Mouse (Mus musculus) lung, embryonic 14.5 days (tissue): Measurements from ENCODE around the gene Colec11. TPM values are rescaled to one million over a fixed set of nuclear protein-coding genes. Genes with fewer than 3 reads are reported as not detected.
A peak's percentile ranks its signal among the peaks of the same experiment; 100 is the strongest.

Source experiments
- ATAC-seq: fragments of 200-750 bp; cut with Nextera tagmentation; 2 replicates; pipeline ENCODE4 v1.8.0; 2017; ENCODE audit warnings: mild to moderate bottlenecking, moderate TSS enrichment, moderate library complexity; ENCODE audit not compliant: insufficient read depth
- DNase-seq: peaks from one replicate; pipeline ENCODE4 v3.0.0-alpha.2; 2015
- H3K27ac ChIP-seq: fragments of 300-500 bp; sonication (generic); 2 replicates; pipeline ENCODE4 v1.5.1; 2014; ENCODE audit warnings: low read depth, mild to moderate bottlenecking, moderate library complexity
- H3K27me3 ChIP-seq: fragments of 300-500 bp; sonication (generic); 2 replicates; pipeline ENCODE4 v1.6.1; 2014; ENCODE audit warnings: low read length, control low read depth; ENCODE audit not compliant: insufficient read depth
- H3K36me3 ChIP-seq: fragments of 300-500 bp; sonication (generic); 2 replicates; pipeline ENCODE4 v1.6.1; 2014; ENCODE audit warnings: control low read depth; ENCODE audit not compliant: insufficient read depth
- H3K4me1 ChIP-seq: fragments of 300-500 bp; sonication (generic); 2 replicates; pipeline ENCODE4 v1.6.1; 2014; ENCODE audit warnings: antibody characterized with exemption, control low read depth; ENCODE audit not compliant: insufficient read depth
- H3K4me2 ChIP-seq: fragments of 300-500 bp; sonication (generic); 2 replicates; pipeline ENCODE4 v1.6.1; 2014; ENCODE audit warnings: mild to moderate bottlenecking
- H3K4me3 ChIP-seq: fragments of 300-500 bp; sonication (generic); 2 replicates; pipeline ENCODE4 v1.5.1; 2014; ENCODE audit warnings: low read depth, low read length
- H3K9ac ChIP-seq: fragments of 300-500 bp; sonication (generic); 2 replicates; pipeline ENCODE4 v1.6.1; 2014
- H3K9me3 ChIP-seq: fragments of 300-500 bp; sonication (generic); 2 replicates; pipeline ENCODE4 v1.6.1; 2016; ENCODE audit warnings: low read depth, low read length, control low read depth
- CTCF ChIP-seq: IDR thresholded peaks from 2 replicates; pipeline ENCODE4 v1.5.1; 2016; ENCODE audit warnings: antibody characterized with exemption, low read depth
- WGBS: fragments of 180-500 bp; shearing (Covaris S2); extraction: QIAGEN DNeasy Blood & Tissue Kit; methylation state at CpG from one replicate; pipeline ENCODE4 v1.1.7; 2014; 5-methylcytosine and 5-hydroxymethylcytosine counted together
- polyA plus RNA-seq: library from polyadenylated mRNA; unstranded; fragments of >200 nt; fragmentation: Nextera tagmentation; extraction: Ambion mirVana; gene quantifications from 2 replicates; pipeline ENCODE4 v1.2.1, GENCODE M21; 2014

Gene Colec11
- polyA plus RNA-seq, 1 experiment from 2014 or later = 2.6 TPM

DNA sequence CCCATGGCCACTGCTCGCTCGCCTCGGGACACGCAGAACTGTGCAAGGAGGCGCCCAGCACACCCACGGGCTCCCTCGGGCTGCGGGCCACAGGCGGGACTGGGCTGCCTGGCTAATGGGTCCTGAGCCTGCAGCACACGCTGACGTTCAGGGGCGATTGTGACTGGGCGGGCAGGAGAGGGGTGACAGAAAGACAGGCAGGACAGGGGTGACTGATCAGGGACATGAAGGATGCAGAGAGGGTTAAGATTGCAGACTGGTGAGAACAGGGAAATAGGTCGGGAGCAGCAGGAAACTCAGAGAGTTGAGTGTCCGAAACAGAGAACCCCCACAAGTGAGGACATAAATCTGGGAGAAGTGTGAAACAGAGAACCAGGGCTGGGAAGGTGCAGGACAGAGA lies 70.9 kb downstream of the Colec11 start, which contains the start of gene Dcdc2c:
Gene Dcdc2c, minus strand, starts transcription at position 101 of the 400 bp plus-strand sequence.
- Histone ChIP-seq H3K9me3 (no peaks in the 10 kb centered on the region), H3K4me3 (no peak within 1 kb of the TSS), H3K4me2 (0 out of 2 replicates have a peak within 1 kb of the TSS, but pooled peaks have one; percentile 25), H3K27me3 (no peaks in the 10 kb centered on the region), H3K36me3 (no peaks in the 10 kb centered on the region), H3K9ac (no peak within 1 kb of the TSS), H3K27ac (no peak within 1 kb of the TSS), H3K4me1 (no peaks in the 10 kb centered on the region; the same call in 1 of the 2 replicates)
- DNase-seq (no peak), ATAC-seq (no peak)
- 55% methylated on average over 15 of the region's 15 CpGs for WGBS
- no peak for TF ChIP-seq CTCF

DNA sequence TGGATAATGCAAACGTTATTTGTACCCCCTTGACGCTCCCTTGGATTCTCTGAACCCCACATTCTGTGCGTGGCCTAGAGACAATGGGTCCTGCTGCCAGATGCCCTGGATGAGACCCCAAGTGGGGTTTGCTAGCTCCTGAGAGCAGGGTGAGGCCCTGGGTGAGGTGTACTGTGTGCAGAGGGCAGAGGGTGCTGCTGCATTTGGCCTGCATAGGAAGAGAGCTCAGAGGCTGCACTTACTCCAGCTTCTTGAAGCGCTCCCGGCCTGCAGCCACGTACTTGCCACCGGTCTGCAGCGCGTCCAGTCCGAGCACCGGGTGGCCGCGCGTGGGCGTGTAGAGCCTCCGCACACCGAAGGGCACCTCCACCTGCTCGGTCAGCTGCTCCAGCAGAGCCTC lies 71.4 kb downstream of the Colec11 start:
- Histone ChIP-seq H3K27me3 (no peaks in the 10 kb centered on the region), H3K4me3 (no peak overlapping the region), H3K4me1 (no peaks in the 10 kb centered on the region; the same call in 1 of the 2 replicates), H3K27ac (no peak overlapping the region), H3K4me2 (0 out of 2 replicates have a peak overlapping the region, but pooled peaks have one; percentile 25), H3K36me3 (no peaks in the 10 kb centered on the region), H3K9ac (no peak overlapping the region), H3K9me3 (no peaks in the 10 kb centered on the region)
- ATAC-seq (no peak), DNase-seq (no peak)
- 51% methylated on average over 18 of the region's 18 CpGs for WGBS
- TF ChIP-seq CTCF = no peak

DNA sequence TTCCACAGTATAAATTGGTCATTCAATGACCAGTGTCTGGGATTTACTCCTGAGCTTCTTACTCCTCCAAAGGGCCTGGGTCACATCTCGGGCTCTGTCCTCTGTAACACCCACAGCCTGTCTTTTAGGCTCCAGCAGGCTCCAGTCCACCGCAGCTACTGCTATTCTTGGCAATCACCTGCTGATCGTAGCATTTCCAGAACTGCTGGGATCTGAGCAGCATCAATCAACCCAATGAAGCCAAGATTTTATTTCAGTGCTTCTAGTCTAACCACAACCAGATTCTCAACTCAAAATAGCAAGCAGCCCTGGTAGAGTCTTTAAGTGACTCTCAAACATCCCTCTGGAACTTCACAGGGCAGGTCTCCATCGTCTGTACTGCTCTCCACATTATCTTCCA lies 74.3 kb downstream of the Colec11 start:
- H3K4me3 ChIP-seq = no peak overlapping the region
- H3K27me3 ChIP-seq = no peaks in the 10 kb centered on the region
- no peak overlapping the region for H3K4me2 ChIP-seq
- no peak overlapping the region for H3K27ac ChIP-seq
- H3K9ac ChIP-seq = no peak overlapping the region
- WGBS = 38% methylated on average over 4 of the region's 4 CpGs
- no peaks in the 10 kb centered on the region; the same call in 1 of the 2 replicates for H3K4me1 ChIP-seq
- no peak for TF ChIP-seq CTCF
- H3K9me3 ChIP-seq = no peaks in the 10 kb centered on the region
- ATAC-seq = 0 out of 2 replicates have a peak, but pooled peaks have one; percentile 24
- H3K36me3 ChIP-seq = no peaks in the 10 kb centered on the region
- no peak for DNase-seq

Other genes starting within 250 kb of the Colec11 start
- 0.37 TPM in 1 of 2 replicates, not detected in the other for gene Dcdc2c, start 71.0 kb downstream of the Colec11 start, polyA plus RNA-seq
- not detected in 2 replicates for gene Allc, start 40.9 kb downstream of the Colec11 start, polyA plus RNA-seq
- gene Rps7, start 12.6 kb upstream of the Colec11 start, polyA plus RNA-seq = 950 and 1,052 TPM in 2 replicates
- gene Rnaseh1, start 26.2 kb upstream of the Colec11 start, polyA plus RNA-seq = 30.0 and 32.8 TPM in 2 replicates
- gene Adi1, start 51.9 kb upstream of the Colec11 start, polyA plus RNA-seq = 80.8 and 83.7 TPM in 2 replicates
- gene Trappc12, start 127.1 kb upstream of the Colec11 start, polyA plus RNA-seq = 41.7 and 43.5 TPM in 2 replicates
- gene Eipr1, start 128.4 kb upstream of the Colec11 start, polyA plus RNA-seq = 28.5 and 29.4 TPM in 2 replicates